Mouse (Mus musculus): ENCODE data around the gene Crlf1.
"Not testable (repeated sequence)": the region's sequence is repeated elsewhere in the genome, so short reads cannot be mapped to it uniquely, and the experiment has no call there.

Crlf1 gene

GRCm38 (mm10) chr8:70500386-70501301 lies 7.7 kb downstream of the Crlf1 start:
- no peak for DNase-seq

- no peak for DNase-seq
These were observed 9.0 kb downstream of the Crlf1 start for GRCm38 (mm10) chr8:70501820-70502529.

- no peak for DNase-seq
These were observed 9.6 kb downstream of the Crlf1 start for GRCm38 (mm10) chr8:70502540-70502939.

GRCm38 (mm10) chr8:70503062-70503750 lies 10.2 kb downstream of the Crlf1 start:
- DNase-seq: peak; percentile 49

GRCm38 (mm10) chr8:70504291-70504716 lies 11.3 kb downstream of the Crlf1 start:
- peak; percentile 64 for DNase-seq

- DNase-seq: peak; percentile 58
These were observed 11.9 kb downstream of the Crlf1 start for GRCm38 (mm10) chr8:70504851-70505250.

- DNase-seq: no peak
These were observed 12.9 kb downstream of the Crlf1 start for GRCm38 (mm10) chr8:70505698-70506327.

GRCm38 (mm10) chr8:70506328-70507026 lies 13.5 kb downstream of the Crlf1 start, which contains the start of gene Rex1bd:
TSS of gene Rex1bd (minus strand) at chr8:70506752.
- peak; percentile 96 for DNase-seq

GRCm38 (mm10) chr8:70507027-70507393 lies 14.1 kb downstream of the Crlf1 start:
- DNase-seq: no peak

- DNase-seq: no peak
These were observed 16.5 kb downstream of the Crlf1 start for GRCm38 (mm10) chr8:70509281-70509952.

GRCm38 (mm10) chr8:70510228-70510915 lies 17.4 kb downstream of the Crlf1 start, which contains the start of gene Uba52:
TSS of gene Uba52 (minus strand) at chr8:70510801.
- peak; percentile 97 for DNase-seq

GRCm38 (mm10) chr8:70511174-70511573 lies 18.2 kb downstream of the Crlf1 start:
- DNase-seq: not testable (repeated sequence)

- DNase-seq: no peak
These were observed 18.8 kb downstream of the Crlf1 start for GRCm38 (mm10) chr8:70511770-70512169.

- DNase-seq: no peak
These were observed 19.4 kb downstream of the Crlf1 start for GRCm38 (mm10) chr8:70512253-70512903.

- no peak for DNase-seq
These were observed 20.5 kb downstream of the Crlf1 start for GRCm38 (mm10) chr8:70513441-70513840.

- DNase-seq: no peak
These were observed 25.1 kb downstream of the Crlf1 start for GRCm38 (mm10) chr8:70517940-70518643.

- no peak for DNase-seq
These were observed 26.1 kb downstream of the Crlf1 start for GRCm38 (mm10) chr8:70519043-70519442.

- DNase-seq: no peak
These were observed 26.6 kb downstream of the Crlf1 start for GRCm38 (mm10) chr8:70519606-70520005.

GRCm38 (mm10) chr8:70522592-70523403 lies 29.8 kb downstream of the Crlf1 start:
- DNase-seq: peak; percentile 96

All from kidney, adult 11 months (tissue).